Mouse (Mus musculus): ENCODE measurements at regions not wholly inside any gene's neighbourhood (a gene's known extent, or its start where the extent isn't known, plus 50 kb on each side); places are given as distances from the start of the nearest gene placed in this dataset.

GRCm38 (mm10) chr2:131801212-131801611, 58.3 kb downstream of the Erv3 start:
- DNase-seq, result no peak

DNA sequence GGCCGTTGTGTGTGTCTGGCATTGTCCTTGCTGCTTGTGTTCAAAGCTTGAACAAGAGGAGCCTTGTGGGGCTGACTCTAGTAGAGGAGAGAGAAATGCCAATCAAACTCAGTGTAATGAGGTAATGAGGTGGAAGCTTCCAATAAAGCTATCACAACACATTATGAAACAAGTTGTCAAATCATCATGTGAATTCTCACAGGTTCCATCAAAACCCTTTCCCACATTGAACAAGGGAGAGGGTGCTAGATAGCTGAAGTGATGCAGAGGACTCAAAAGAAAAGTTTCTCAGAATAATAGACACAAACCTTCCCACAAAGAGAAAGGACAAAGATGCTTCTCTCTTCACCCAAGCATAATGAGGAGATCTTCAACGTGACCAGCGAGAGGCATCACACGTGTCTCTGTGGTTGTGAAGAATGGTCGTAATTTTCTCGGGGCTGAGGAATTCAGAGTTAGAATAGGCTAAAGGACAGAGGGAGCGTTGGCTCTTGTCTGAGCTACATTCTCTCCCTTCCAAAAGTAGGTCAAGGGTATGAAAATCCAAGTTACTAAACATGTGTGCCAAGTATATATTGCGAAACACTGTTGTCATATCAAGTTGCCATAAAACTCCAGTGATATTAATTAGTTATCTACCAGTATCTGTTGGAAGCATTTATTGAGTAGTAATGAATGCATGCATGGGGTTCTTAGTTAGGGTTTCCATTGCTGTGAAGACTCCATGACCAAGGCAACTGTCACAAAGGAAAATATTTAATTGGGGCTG, 59.2 kb downstream of the Erv3 start:
- DNase-seq, result no peak

DNA sequence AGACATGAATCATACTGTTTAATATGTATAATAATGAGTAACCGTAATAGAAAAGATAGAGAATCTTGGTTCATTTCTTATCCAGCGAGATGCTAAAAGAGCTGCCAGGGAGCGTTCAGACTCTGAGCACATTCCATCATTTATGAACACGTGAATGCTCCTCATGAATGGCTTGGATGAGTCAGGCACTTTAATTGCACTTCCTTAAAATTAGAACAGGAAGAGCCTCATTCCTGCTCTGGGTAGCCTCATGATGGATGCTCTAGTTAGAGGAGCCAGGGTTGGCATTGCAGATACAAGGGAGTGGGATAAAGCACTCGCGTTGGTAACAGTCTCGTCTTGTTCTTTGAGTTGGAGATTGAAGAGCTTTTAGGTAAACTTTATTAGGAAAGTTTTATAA, 60.1 kb downstream of the Erv3 start:
- no peak for DNase-seq

DNA sequence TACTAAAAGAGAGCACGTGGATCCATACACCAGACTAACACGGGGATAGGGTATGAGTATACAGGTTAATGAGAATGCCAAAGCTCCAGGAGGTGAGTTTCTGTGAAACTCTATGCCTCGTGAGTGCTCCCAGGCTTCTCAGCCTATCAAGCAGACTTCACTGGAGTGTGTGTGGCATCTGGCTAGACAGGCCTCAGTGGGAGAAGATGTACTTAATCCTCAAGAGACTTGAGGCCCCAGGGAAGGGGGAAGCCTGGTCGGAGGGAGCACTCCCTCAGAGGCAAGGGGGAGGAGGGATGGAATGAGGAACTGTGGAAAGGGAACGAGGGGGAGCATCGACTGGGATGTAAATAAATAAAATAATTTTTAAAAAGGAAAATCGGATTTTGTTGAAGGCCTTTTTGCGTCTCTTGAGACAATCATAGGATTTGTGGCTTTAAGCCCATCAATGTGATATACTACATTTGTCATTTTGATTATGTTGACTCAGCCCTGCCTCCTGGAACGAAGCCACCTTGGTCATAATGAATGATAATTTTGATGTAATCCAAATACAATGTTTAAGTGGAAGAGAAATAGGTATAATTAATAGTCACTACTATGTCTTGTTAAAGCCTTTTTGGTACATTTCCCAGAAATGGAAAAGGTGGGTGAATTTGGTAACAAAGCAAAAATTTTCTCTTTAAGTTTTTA, 62.4 kb downstream of the Erv3 start:
- DNase-seq, result peak; percentile 41

DNA sequence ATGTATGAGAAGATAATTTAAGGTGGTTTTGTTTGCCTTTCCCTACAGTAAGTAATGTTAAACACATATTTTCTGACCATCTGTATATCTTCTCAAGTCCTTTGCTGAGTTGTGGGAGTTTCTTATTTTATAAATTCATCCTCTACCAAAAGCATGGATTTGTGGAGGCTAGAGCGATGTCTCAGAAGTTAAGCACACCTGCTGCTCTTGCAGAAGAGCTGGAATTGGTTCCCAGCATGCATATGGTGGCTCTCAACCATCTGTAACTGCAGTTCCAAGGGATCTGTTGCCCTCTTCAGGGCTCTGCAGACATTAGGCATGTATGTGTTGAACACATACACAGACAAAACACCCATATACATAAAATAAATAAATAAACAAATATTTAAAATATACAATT, 84.2 kb downstream of the Erv3 start:
- no peak for DNase-seq

GRCm38 (mm10) chr2:131773691-131774090, 85.9 kb downstream of the Erv3 start:
- DNase-seq, result peak; percentile 31

DNA sequence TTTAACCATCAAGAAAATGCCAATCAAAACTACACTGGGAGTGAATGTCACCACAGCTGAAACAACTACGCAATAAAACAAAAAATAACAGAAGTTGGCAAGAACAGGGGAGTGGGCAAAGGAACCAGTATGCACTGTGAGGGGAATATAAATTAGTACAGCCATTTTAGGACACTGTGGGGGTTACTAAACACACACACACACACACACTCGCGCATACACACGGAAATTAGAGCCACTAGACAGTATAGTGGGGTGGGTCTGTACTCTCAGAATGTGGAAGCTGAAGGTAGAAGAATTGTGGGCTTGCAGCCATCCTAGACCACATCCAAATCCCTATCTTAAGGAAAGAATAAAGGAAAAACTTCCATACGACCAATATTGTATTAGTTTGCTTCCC, 87.4 kb downstream of the Erv3 start:
- no peak for DNase-seq

DNA sequence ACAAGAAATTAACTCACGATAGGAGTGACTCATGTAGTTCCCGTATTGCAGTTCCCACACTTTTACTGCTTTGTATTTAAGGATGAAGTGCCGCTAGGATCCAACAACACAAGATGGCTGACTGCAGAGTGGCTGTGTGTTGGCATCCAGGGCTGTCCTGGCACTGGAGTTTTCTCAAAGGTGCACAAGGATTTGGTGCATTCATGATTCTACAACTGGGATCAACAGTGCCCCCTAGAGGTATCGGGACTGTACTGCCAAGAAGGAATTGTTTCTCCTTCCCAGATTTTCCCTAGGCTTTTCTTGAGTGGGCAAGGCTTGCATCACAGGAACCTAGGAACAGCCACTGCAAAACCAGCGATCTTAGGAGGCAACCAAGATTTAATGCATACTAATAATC, 88.7 kb downstream of the Erv3 start:
- peak; percentile 76 for DNase-seq

DNA sequence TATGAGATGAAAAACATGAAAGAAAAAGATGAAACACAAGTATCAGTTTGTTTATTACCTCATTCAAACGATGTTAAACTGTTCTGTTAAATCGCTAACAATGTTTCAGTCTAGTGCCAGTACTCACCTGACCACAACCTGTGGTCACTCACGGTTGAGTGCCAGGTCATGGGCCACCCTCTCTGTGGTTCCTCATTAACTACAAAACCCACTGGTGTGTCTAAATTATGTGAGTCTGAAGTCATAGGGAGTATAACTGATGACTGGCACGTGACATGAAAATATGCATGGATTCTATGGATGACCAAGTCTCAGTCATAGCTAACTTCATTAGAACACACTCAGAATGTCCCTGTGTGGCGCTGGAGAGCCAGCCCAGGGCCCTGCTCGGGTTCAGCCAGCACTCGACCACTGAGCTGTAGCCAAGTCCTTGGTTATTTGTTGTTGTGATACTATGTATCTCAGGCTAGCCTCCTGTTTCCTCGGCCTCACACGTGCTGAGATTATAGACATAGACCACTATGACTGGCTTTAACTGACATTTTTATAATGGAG, 89.8 kb downstream of the Erv3 start:
- DNase-seq, result no peak

- no peak for DNase-seq
These were observed 93.0 kb downstream of the Erv3 start for GRCm38 (mm10) chr2:131766500-131766899.

DNA sequence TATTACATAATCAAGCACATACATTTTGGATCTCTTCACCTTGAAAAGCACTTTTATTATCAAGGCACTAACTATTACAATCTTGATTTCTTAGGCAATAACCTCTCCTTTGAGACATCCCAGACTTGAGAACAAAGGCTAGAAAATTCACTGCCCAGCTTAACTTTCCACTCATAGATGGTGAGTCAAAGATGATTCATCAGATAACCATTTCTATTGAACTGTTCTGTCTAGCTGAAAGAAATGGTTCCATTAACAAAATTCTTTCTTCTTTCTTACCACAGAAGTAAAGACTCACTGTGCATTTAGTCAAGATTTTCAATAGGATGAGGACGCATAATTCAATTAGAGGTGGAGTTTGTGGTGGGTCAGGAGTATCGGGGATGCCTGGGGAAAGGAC, 98.0 kb downstream of the Erv3 start:
- DNase-seq, result no peak

DNA sequence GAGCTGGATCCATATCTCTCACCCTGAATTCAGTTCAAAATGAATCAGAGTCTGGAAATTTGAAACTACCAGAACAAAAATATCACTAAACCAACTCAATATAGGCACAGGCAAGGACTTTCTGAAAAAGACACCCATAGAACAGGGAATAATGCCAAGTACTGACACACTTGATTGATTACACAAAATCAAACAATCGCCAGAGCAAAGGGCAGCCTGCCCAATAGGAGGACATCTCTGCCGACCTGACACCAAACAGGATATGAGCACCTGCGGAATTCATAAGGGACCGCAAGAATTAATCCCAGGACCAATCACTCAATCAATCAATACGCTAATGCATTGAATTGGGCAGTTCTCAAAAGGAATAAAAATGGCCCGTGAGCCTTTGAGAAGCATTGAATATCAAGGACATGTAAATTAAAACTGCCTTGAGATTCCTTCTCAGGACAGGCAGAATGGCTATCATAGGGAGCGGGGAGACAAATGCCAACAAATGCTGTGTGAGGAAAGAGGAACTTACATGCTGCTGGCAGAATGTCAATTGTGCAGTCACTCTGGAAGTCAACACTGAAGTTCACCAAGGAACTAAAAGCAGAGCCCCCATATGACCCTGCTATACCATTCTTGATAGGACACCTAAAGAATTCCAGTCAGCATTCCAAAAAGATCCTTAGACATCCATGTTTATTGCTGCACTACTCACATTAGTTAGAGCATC, 102.2 kb downstream of the Erv3 start:
- DNase-seq, result peak; percentile 19

GRCm38 (mm10) chr2:131755107-131755506, 104.4 kb downstream of the Erv3 start:
- no peak for DNase-seq

DNA sequence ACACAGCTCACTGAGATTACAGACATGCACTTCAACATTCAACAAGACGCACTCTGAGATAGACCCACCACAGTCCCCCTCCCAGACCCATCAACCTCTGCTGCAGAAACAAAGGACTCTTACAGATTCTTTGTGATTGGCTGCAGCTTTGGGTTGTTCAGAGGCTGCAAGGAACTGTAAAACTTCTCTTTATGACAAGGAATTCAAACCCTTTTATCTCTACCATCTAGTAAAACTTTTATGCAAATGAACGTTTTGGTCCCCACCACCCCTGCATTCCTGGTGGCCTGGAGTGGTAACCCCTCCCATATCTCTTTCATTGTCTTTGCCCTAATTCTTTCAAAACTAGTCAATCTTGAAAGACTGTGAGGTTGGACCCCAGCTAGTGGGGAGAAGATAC, 106.1 kb downstream of the Erv3 start:
- DNase-seq, result no peak

DNA sequence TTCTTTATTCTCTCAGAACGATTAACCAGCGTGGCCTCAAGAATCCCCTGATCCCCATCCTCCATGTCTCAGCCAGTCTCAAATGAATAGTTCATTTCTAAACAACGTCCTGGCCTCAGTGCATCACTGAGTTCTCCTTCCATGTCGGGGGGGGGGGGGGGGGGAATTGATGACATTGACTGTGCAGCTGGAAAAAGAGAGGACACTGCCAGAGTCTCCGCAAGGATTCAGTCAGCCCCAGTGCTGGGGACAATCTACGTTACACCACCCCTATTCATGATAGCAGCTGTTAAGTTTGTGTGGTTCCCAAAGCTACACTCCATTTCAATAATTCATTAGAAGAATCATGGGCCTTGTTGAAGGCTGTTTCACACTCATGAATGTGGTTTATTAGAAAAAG, 108.9 kb downstream of the Erv3 start:
- DNase-seq, result no peak

GRCm38 (mm10) chr2:131750206-131750605, 109.3 kb downstream of the Erv3 start:
- no peak for DNase-seq

DNA sequence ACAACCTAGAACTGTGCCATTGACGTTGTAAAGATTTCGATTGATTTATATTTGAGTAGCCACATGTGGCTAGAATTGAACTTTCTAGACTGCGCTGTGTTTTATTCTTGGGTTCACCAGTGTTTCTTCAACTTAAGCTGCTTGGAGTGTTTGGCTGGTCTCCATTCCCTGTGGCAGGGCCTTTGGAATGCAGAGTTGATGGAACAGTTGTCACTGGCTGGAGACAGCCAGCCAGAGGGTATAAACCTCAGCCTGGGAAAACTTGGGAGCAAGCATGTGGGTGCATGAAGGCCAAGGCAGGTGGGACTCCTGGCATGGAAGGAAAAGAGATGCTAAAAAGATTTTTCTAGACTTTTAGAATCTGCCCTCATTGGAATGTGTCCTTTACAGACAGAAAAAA, 109.8 kb downstream of the Erv3 start:
- no peak for DNase-seq

- no peak for DNase-seq
These were observed 110.8 kb downstream of the Erv3 start for GRCm38 (mm10) chr2:131748791-131749190.

DNA sequence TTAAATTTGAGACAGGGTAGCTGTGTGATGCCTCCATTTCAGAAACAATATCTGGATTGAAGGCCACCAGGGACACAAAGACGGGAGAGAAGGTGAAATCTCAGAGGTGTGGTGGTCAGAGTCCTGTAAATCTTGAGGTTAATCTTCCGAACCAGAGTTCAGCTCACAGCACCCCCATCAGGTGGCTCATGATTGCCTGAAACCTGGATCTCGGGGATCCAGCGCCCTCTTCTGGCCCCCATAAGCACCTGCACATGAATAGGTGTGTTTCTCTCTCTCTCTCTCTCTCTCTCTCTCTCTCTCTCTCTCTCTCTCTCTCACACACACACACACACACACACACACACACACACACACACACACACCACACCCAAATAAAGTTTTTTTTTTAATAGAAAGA, 111.8 kb downstream of the Erv3 start:
- no peak for DNase-seq

- DNase-seq, result peak; percentile 73
These were observed 114.1 kb downstream of the Erv3 start for GRCm38 (mm10) chr2:131745381-131745895.

GRCm38 (mm10) chr2:131744957-131745356, 114.6 kb downstream of the Erv3 start:
- DNase-seq, result no peak

DNA sequence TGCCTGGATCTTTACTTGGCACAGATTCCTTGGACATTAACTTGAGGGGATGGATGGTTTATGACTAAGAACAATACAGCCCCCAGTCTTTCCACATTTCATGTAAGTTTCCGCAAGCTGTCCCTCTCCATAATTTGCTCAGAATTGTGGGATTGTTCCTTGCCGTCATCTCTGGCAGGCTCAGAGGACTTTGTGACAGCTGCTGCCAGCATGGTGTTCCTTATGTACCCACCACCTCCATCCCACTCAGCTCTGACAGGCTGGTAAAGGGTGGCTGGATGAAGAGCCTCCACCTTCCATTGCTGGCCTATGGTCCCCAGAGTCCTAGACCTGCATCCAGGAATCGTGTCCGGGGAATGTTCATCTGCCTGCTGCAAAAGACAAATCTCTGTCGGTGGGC, 119.1 kb downstream of the Erv3 start:
- DNase-seq, result no peak

DNA sequence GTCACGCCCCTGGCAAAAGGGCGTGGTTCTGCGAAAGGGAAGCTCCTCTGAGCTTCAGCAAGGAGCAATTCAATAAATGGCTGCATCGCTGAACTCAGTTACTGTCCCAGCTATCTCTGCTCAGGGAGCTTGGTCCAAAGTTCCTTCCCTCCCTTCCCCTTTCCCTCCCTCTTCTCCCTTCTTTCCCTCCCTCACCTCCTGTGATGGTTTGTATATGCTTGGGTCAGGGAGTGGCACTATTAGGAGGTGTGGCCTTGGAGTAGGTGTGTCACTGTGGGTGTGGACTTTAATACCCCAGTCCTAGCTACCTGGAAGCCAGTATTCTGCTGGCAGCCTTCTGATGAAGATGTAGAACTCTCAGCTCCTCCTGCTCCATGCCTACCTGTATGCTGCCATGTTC, 120.5 kb downstream of the Erv3 start:
- no peak for DNase-seq

Data from adrenal gland, postnatal 10 days (tissue).